Mouse (Mus musculus) bone marrow, adult 2 months (tissue): ENCODE data around the gene Bpifa1. TPM values are rescaled to one million over a fixed set of nuclear protein-coding genes. Genes with fewer than 3 reads are reported as not detected.

ENCODE experiments used
- H3K27ac ChIP-seq: fragments of 200-500 bp; 2 replicates; pipeline ENCODE4 v1.5.1; 2012; ENCODE audit warnings: low read depth, mild to moderate bottlenecking, control low read depth, inconsistent platforms, low read length; ENCODE audit not compliant: control insufficient read depth, poor library complexity, insufficient read depth
- H3K4me1 ChIP-seq: fragments of 200-500 bp; 2 replicates; pipeline ENCODE4 v1.6.1; 2011; ENCODE audit warnings: low read length; ENCODE audit not compliant: control insufficient read depth, insufficient read depth
- H3K4me3 ChIP-seq: fragments of 200-500 bp; replicated peaks from 2 replicates; pipeline ENCODE3; 2011; ENCODE audit warnings: mild to moderate bottlenecking, low read depth, low read length, control low read depth; ENCODE audit not compliant: control insufficient read depth
- CTCF ChIP-seq: fragments of 200-500 bp; IDR thresholded peaks from 2 replicates; pipeline ENCODE4 v1.5.1; 2011; ENCODE audit warnings: low read length, control low read depth; ENCODE audit not compliant: control insufficient read depth, insufficient read depth
- POLR2A ChIP-seq: fragments of 200-500 bp; IDR thresholded peaks from 2 replicates; pipeline ENCODE4 v1.6.1; 2011; ENCODE audit warnings: low read depth, mild to moderate bottlenecking, control low read depth, low read length, borderline replicate concordance; ENCODE audit not compliant: control insufficient read depth
- WGBS: fragments of 180-500 bp; shearing (Covaris S2); methylation state at CpG from one replicate; pipeline ENCODE4 v1.1.7; 2018; 5-methylcytosine and 5-hydroxymethylcytosine counted together
- polyA plus RNA-seq: library from polyadenylated mRNA; stranded (reverse); fragments of >200 nt; gene quantifications from 2 replicates; pipeline ENCODE4 v1.2.4, GENCODE M21; 2011; ENCODE audit warnings: low replicate concordance; ENCODE audit not compliant: missing spikeins, insufficient read depth, insufficient read length

Bpifa1 gene
- polyA plus RNA-seq, 1 experiment = not detected

- WGBS = 85% methylated on average over 11 of the region's 11 CpGs
- Histone ChIP-seq H3K4me1 (no peaks in the 10 kb centered on the region), H3K27ac (no peak within 1 kb of the TSS), H3K4me3 (no peak within 1 kb of the TSS)
- TF ChIP-seq CTCF = no peak
- TF ChIP-seq POLR2A = no peak
Measured at GRCm38 (mm10) chr2:154190546-154191258, 48.0 kb downstream of the Bpifa1 start, which contains the start of gene Bpifb1. Gene Bpifb1, plus strand, starts transcription at chr2:154190818.

GRCm38 (mm10) chr2:154192141-154192540 is 49.5 kb downstream of the Bpifa1 start:
- TF ChIP-seq CTCF (no peak), POLR2A (no peak)
- no peaks in the 10 kb centered on the region for H3K4me1 ChIP-seq
- 56% methylated on average over 2 of the region's 2 CpGs for WGBS
- H3K27ac ChIP-seq = no peak overlapping the region
- no peak overlapping the region for H3K4me3 ChIP-seq

- TF ChIP-seq CTCF (no peak), POLR2A (no peak)
- Histone ChIP-seq H3K4me3 (no peak overlapping the region), H3K27ac (no peak overlapping the region), H3K4me1 (no peaks in the 10 kb centered on the region)
- 80% methylated on average over 4 of the region's 4 CpGs for WGBS
Measured at GRCm38 (mm10) chr2:154193071-154193470, 50.4 kb downstream of the Bpifa1 start.

GRCm38 (mm10) chr2:154193994-154194504 is 51.4 kb downstream of the Bpifa1 start:
- no peak overlapping the region for H3K4me3 ChIP-seq
- H3K27ac ChIP-seq = no peak overlapping the region
- no peaks in the 10 kb centered on the region for H3K4me1 ChIP-seq
- no peak for TF ChIP-seq CTCF
- no peak for TF ChIP-seq POLR2A
- WGBS = 71% methylated on average over 5 of the region's 5 CpGs

GRCm38 (mm10) chr2:154197036-154197435 is 54.4 kb downstream of the Bpifa1 start:
- H3K4me3 ChIP-seq = no peak overlapping the region
- TF ChIP-seq CTCF (no peak), POLR2A (no peak)
- no peak overlapping the region for H3K27ac ChIP-seq
- 79% methylated on average over 9 of the region's 9 CpGs for whole genome bisulfite sequencing
- no peaks in the 10 kb centered on the region for H3K4me1 ChIP-seq

Other genes with a start within 250 kb of the Bpifa1 start
- gene Bpifb6, start 242.5 kb upstream of the Bpifa1 start, polyA plus RNA-seq = not detected in 2 replicates
- not detected in 2 replicates for gene Bpifb3, start 224.7 kb upstream of the Bpifa1 start, polyA plus RNA-seq
- gene Bpifb4, start 204.7 kb upstream of the Bpifa1 start, polyA plus RNA-seq = not detected in 2 replicates
- not detected in 2 replicates for gene Bpifa6, start 167.9 kb upstream of the Bpifa1 start, polyA plus RNA-seq
- not detected in 2 replicates for gene Bpifa2, start 134.6 kb upstream of the Bpifa1 start, polyA plus RNA-seq
- not detected in 2 replicates for gene Bpifa3, start 12.5 kb upstream of the Bpifa1 start, polyA plus RNA-seq
- not detected in 2 replicates for gene Bpifa5, start 19.7 kb downstream of the Bpifa1 start, polyA plus RNA-seq
- not detected in 2 replicates for gene Bpifb1, start 47.9 kb downstream of the Bpifa1 start, polyA plus RNA-seq
- gene Bpifb5, start 80.9 kb downstream of the Bpifa1 start, polyA plus RNA-seq = 0.79 and 2.1 TPM in 2 replicates
- gene Bpifb9a, start 115.0 kb downstream of the Bpifa1 start, polyA plus RNA-seq = not detected in 2 replicates
- not detected in 2 replicates for gene Bpifb9b, start 164.3 kb downstream of the Bpifa1 start, polyA plus RNA-seq
- 4.4 and 16.3 TPM in 2 replicates for gene Cdk5rap1, start 230.1 kb downstream of the Bpifa1 start, polyA plus RNA-seq